Mouse (Mus musculus): Measurements from ENCODE around the gene Ntm.

GRCm38 (mm10) chr9:29942183-29942952 lies 20.6 kb downstream of the Ntm start:
- TF ChIP-seq CTCF (IDR thresholded peaks at IDR 0.05) (no peak), POLR2A (IDR thresholded peaks at IDR 0.05; ENCODE audit: insufficient read depth, low read depth, low read length) (no peak)

Measured in heart, adult 2 months (tissue).